Mouse (Mus musculus): ENCODE measurements around the gene Gsta4. TPM values are rescaled to one million over a fixed set of nuclear protein-coding genes. Genes with fewer than 3 reads are reported as not detected.
"Not testable (repeated sequence)": the region's sequence is repeated elsewhere in the genome, so short reads cannot be mapped to it uniquely, and the experiment has no call there.

The Gsta4 gene
- polyA plus RNA-seq, 2 experiments: 17.2 to 30.6 TPM

DNA sequence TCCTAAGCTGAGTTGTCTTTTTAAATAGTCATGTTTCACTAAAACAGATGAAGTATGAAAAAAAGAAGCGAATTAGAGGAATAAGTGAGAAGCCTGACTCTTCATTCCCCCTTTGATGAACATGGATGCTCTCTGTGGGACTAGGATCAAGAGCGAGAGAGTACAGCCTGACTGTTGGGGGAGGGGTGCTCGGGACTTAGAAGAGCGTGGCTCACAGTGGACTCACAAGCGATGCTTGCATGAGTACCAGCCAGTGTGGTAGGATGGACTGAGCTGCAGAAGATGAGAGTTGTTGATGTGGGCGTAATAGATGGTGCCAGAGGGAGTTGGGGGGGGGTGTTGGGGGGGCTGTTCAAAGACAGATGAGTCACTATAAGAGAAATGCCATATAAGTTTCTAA lies 35.9 kb upstream of the Gsta4 start:
- Histone ChIP-seq H3K4me3 (ENCODE audit: insufficient read depth in 1 of 2, low read depth in 2 of 2, low read length in 2 of 2) (no peak overlapping the region), H3K9me3 (ENCODE audit: control insufficient read depth, low read length) (no peaks in the 10 kb centered on the region), H3K9ac (replicated peaks) (no peak overlapping the region), H3K4me1 (replicated peaks; ENCODE audit: control insufficient read depth in 2 of 2, insufficient read depth in 2 of 2, low read length in 1 of 2) (no peaks in the 10 kb centered on the region), H3K4me2 (ENCODE audit: low read depth) (no peak overlapping the region), H3K27me3 (ENCODE audit: control insufficient read depth, insufficient read depth, low read length) (no peaks in the 10 kb centered on the region), H3K27ac (no peak overlapping the region), H3K36me3 (replicated peaks; ENCODE audit: control insufficient read depth, insufficient read depth, low read depth) (no peaks in the 10 kb centered on the region; the same call in 1 of the 2 replicates)
- DNase-seq (ENCODE audit: low read depth in 3 of 3, low spot score in 3 of 3) (no peak), ATAC-seq (ENCODE audit: insufficient read depth) (no peak)
- 76% methylated on average over 6 of the region's 6 CpGs for WGBS (ENCODE audit: insufficient replicate concordance)
- TF ChIP-seq EP300 (IDR thresholded peaks at IDR 0.05; ENCODE audit: low read depth): no peak
- TF ChIP-seq CTCF (IDR thresholded peaks at IDR 0.05; ENCODE audit: low read depth): no peak

GRCm38 (mm10) chr9:78148149-78148548 lies 34.4 kb upstream of the Gsta4 start:
- Histone ChIP-seq H3K36me3 (replicated peaks; ENCODE audit: control insufficient read depth, insufficient read depth, low read depth) (no peaks in the 10 kb centered on the region), H3K27me3 (ENCODE audit: control insufficient read depth, insufficient read depth, low read length) (no peaks in the 10 kb centered on the region), H3K4me2 (ENCODE audit: low read depth) (no peak overlapping the region), H3K4me3 (ENCODE audit: insufficient read depth in 1 of 2, low read depth in 2 of 2, low read length in 2 of 2) (no peak overlapping the region), H3K9me3 (ENCODE audit: control insufficient read depth, low read length) (no peaks in the 10 kb centered on the region), H3K9ac (replicated peaks) (no peak overlapping the region), H3K4me1 (replicated peaks; ENCODE audit: control insufficient read depth in 2 of 2, insufficient read depth in 2 of 2, low read length in 1 of 2) (no peaks in the 10 kb centered on the region), H3K27ac (no peak overlapping the region)
- no peak for ATAC-seq (ENCODE audit: insufficient read depth)
- DNase-seq (ENCODE audit: low read depth in 3 of 3, low spot score in 3 of 3): no peak
- 65% methylated on average over 6 of the region's 6 CpGs for WGBS (ENCODE audit: insufficient replicate concordance)
- TF ChIP-seq EP300 (IDR thresholded peaks at IDR 0.05; ENCODE audit: low read depth): no peak

DNA sequence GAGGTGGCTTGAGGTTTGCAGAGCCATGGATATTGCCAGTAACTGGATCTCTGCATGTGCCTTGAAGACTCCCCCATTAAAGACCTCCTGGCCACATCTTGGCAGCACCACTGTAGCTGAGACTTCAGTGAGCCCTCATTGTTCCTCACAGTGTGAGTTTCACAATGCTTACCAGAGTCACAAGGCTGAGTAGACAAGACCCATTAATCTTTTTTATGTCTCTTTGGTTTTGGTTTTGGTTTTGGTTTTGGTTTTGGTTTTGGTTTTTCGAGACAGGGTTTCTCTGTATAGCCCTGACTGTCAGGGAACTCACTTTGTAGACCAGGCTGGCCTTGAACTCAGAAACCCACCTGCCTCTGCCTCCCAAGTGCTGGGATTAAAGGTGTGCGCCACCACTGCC lies 32.8 kb upstream of the Gsta4 start:
- not testable (repeated sequence) for H3K4me1 ChIP-seq (replicated peaks; ENCODE audit: control insufficient read depth in 2 of 2, insufficient read depth in 2 of 2, low read length in 1 of 2); DNase-seq (ENCODE audit: low read depth in 3 of 3, low spot score in 3 of 3); H3K27me3 ChIP-seq (ENCODE audit: control insufficient read depth, insufficient read depth, low read length); H3K4me3 ChIP-seq (ENCODE audit: insufficient read depth in 1 of 2, low read depth in 2 of 2, low read length in 2 of 2); H3K9ac ChIP-seq (replicated peaks); H3K27ac ChIP-seq; H3K4me2 ChIP-seq (ENCODE audit: low read depth); ATAC-seq (ENCODE audit: insufficient read depth); H3K9me3 ChIP-seq (ENCODE audit: control insufficient read depth, low read length); H3K36me3 ChIP-seq (replicated peaks; ENCODE audit: control insufficient read depth, insufficient read depth, low read depth)
- 63% methylated on average over 2 of the region's 2 CpGs for WGBS (ENCODE audit: insufficient replicate concordance)

GRCm38 (mm10) chr9:78154211-78154977 lies 28.2 kb upstream of the Gsta4 start:
- no peak overlapping the region for H3K27ac ChIP-seq
- ATAC-seq (ENCODE audit: insufficient read depth) (no peak), DNase-seq (ENCODE audit: low read depth in 3 of 3, low spot score in 3 of 3) (no peak)
- no peaks in the 10 kb centered on the region for H3K9me3 ChIP-seq (ENCODE audit: control insufficient read depth, low read length)
- H3K36me3 ChIP-seq (replicated peaks; ENCODE audit: control insufficient read depth, insufficient read depth, low read depth): peaks cover 2% of the 10 kb centered on the region
- WGBS (ENCODE audit: insufficient replicate concordance): 70% methylated on average over 11 of the region's 11 CpGs
- H3K4me2 ChIP-seq (ENCODE audit: low read depth): no peak overlapping the region
- no peaks in the 10 kb centered on the region for H3K27me3 ChIP-seq (ENCODE audit: control insufficient read depth, insufficient read depth, low read length)
- H3K4me3 ChIP-seq (ENCODE audit: insufficient read depth in 1 of 2, low read depth in 2 of 2, low read length in 2 of 2): no peak overlapping the region
- TF ChIP-seq CTCF (IDR thresholded peaks at IDR 0.05; ENCODE audit: low read depth) (no peak), EP300 (IDR thresholded peaks at IDR 0.05; ENCODE audit: low read depth) (no peak)
- no peaks in the 10 kb centered on the region for H3K4me1 ChIP-seq (replicated peaks; ENCODE audit: control insufficient read depth in 2 of 2, insufficient read depth in 2 of 2, low read length in 1 of 2)
- no peak overlapping the region for H3K9ac ChIP-seq (replicated peaks)

DNA sequence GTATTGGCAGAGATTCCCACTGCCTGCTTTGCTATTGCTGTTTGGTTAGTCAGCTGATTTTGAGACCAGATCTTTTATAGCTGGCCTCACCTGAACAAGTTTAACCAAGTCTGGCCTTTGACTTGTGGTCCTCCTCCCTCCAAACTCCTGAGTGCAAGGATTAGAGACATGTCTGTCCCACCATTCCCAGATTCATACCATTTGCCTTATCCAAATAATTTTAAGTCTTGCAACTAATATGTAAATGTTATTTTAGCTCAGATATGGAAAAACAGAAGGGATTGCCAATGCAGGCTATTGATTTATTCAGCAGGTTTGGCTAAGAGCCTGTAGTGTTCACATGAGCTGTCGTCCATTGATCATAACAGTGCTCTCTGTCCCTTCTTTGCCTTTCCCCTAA lies 25.4 kb upstream of the Gsta4 start:
- no peak overlapping the region for H3K4me3 ChIP-seq (ENCODE audit: insufficient read depth in 1 of 2, low read depth in 2 of 2, low read length in 2 of 2)
- DNase-seq (ENCODE audit: low read depth in 3 of 3, low spot score in 3 of 3) (no peak), ATAC-seq (ENCODE audit: insufficient read depth) (no peak)
- H3K36me3 ChIP-seq (replicated peaks; ENCODE audit: control insufficient read depth, insufficient read depth, low read depth): peaks cover 2% of the 10 kb centered on the region
- H3K4me1 ChIP-seq (replicated peaks; ENCODE audit: control insufficient read depth in 2 of 2, insufficient read depth in 2 of 2, low read length in 1 of 2): no peaks in the 10 kb centered on the region
- TF ChIP-seq CTCF (IDR thresholded peaks at IDR 0.05; ENCODE audit: low read depth) (no peak), EP300 (IDR thresholded peaks at IDR 0.05; ENCODE audit: low read depth) (no peak)
- H3K9ac ChIP-seq (replicated peaks): no peak overlapping the region
- no peaks in the 10 kb centered on the region for H3K9me3 ChIP-seq (ENCODE audit: control insufficient read depth, low read length)
- H3K27me3 ChIP-seq (ENCODE audit: control insufficient read depth, insufficient read depth, low read length): no peaks in the 10 kb centered on the region
- WGBS (ENCODE audit: insufficient replicate concordance): 71% methylated on average over 1 of the region's 1 CpGs
- H3K27ac ChIP-seq: no peak overlapping the region
- H3K4me2 ChIP-seq (ENCODE audit: low read depth): no peak overlapping the region

Data from liver, embryonic 14.5 days (tissue).